Mouse (Mus musculus) small intestine, adult 2 months (tissue): ENCODE measurements around the gene Gm4969. TPM values are rescaled to one million over a fixed set of nuclear protein-coding genes. Genes with fewer than 3 reads are reported as not detected.
"Not testable (repeated sequence)": the region's sequence is repeated elsewhere in the genome, so short reads cannot be mapped to it uniquely, and the experiment has no call there.

Experiments
- H3K27ac ChIP-seq: fragments of 200-500 bp; 2 replicates; pipeline ENCODE4 v1.5.1; 2012; ENCODE audit warnings: low read depth, low read length, control low read depth, inconsistent platforms; ENCODE audit not compliant: insufficient read depth
- H3K27me3 ChIP-seq: fragments of 200-500 bp; 2 replicates; pipeline ENCODE4 v1.6.1; 2012; ENCODE audit warnings: mild to moderate bottlenecking, moderate library complexity, low read length, inconsistent platforms; ENCODE audit not compliant: control insufficient read depth, insufficient read depth
- H3K36me3 ChIP-seq: fragments of 200-500 bp; 2 replicates; pipeline ENCODE4 v1.6.1; 2012; ENCODE audit warnings: mild to moderate bottlenecking, low read length, control low read depth, inconsistent platforms; ENCODE audit not compliant: control insufficient read depth, insufficient read depth
- H3K4me1 ChIP-seq: fragments of 200-500 bp; 2 replicates; pipeline ENCODE4 v1.6.1; 2012; ENCODE audit warnings: low read length, inconsistent platforms, mixed read lengths; ENCODE audit not compliant: control insufficient read depth, insufficient read depth, insufficient read length
- H3K4me3 ChIP-seq: fragments of 200-500 bp; 2 replicates; pipeline ENCODE4 v1.5.1; 2012; ENCODE audit warnings: low read depth, mild to moderate bottlenecking, control low read depth, inconsistent platforms, low read length, moderate library complexity
- CTCF ChIP-seq: fragments of 200-500 bp; IDR thresholded peaks from 2 replicates; pipeline ENCODE4 v1.5.1; 2012; ENCODE audit warnings: low read depth, mild to moderate bottlenecking, control low read depth, inconsistent platforms, low read length, moderate library complexity, mixed read lengths; ENCODE audit not compliant: insufficient replicate concordance, insufficient read length; ENCODE audit errors: extremely low read depth
- POLR2A ChIP-seq: fragments of 200-500 bp; IDR thresholded peaks from 2 replicates; pipeline ENCODE4 v1.6.1; 2012; ENCODE audit warnings: low read depth, mild to moderate bottlenecking, control low read depth, inconsistent platforms, low read length, moderate library complexity
- WGBS: fragments of 180-500 bp; shearing (Covaris S2); methylation state at CpG from one replicate; pipeline ENCODE4 v1.1.7; 2018; 5-methylcytosine and 5-hydroxymethylcytosine counted together
- polyA plus RNA-seq: library from polyadenylated mRNA; depleted of rRNA; stranded (reverse); fragments of >200 nt; gene quantifications from 2 replicates; pipeline ENCODE4 v1.2.3, GENCODE M21; 2012

Gene Gm4969
- polyA plus RNA-seq, 1 experiment, result not detected

DNA sequence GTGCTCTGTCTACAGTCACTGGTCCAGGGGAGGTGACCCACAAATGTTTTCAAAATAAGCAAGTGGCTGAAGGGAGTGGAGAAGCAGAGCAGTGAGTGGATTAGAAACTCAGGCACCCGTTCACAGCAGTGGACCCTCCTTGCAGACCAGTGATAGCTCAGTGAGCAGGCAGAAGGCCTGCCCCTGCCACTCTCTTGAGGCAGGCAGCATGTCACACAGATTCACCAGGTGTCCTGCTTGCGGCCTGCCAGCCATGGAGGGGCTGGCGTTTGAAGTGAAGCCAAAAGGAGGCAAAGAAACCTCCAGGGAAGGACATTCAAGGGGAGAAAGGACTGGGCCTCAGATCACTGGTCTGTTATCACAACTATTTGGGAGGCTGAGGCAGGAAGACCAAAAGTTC lies 39.4 kb downstream of the Gm4969 start:
- whole genome bisulfite sequencing, result 89% methylated on average over 3 of the region's 3 CpGs
- peaks cover 10% of the 10 kb centered on the region for H3K4me1 ChIP-seq
- no peak overlapping the region for H3K4me3 ChIP-seq
- no peak overlapping the region for H3K27ac ChIP-seq
- TF ChIP-seq CTCF (no peak), POLR2A (no peak)
- H3K27me3 ChIP-seq, result peaks cover 6% of the 10 kb centered on the region
- H3K36me3 ChIP-seq, result no peaks in the 10 kb centered on the region

DNA sequence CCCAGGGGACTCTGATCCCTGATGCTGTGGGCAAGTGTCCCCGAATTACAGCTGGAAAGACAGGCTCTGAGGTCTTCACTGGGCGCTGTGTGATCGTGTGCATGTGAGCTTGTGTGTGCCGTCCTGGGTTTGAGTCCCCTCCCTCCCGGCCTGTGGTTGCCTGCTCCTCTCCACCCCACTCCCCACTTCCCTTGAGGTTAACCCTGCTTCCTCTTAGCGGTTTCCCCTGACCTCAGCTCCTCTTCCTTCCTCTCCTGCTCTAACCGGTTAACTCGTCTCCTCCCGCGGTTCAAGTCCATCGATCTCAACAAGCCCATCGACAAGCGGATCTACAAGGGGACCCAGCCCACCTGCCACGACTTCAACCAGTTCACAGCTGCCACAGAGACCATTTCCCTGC lies 40.4 kb downstream of the Gm4969 start:
- 84% methylated on average over 14 of the region's 14 CpGs for WGBS
- TF ChIP-seq POLR2A, result no peak
- no peak for TF ChIP-seq CTCF
- Histone ChIP-seq H3K4me3 (no peak overlapping the region), H3K36me3 (no peaks in the 10 kb centered on the region), H3K27ac (no peak overlapping the region), H3K27me3 (peaks cover 6% of the 10 kb centered on the region), H3K4me1 (peaks cover 10% of the 10 kb centered on the region)

DNA sequence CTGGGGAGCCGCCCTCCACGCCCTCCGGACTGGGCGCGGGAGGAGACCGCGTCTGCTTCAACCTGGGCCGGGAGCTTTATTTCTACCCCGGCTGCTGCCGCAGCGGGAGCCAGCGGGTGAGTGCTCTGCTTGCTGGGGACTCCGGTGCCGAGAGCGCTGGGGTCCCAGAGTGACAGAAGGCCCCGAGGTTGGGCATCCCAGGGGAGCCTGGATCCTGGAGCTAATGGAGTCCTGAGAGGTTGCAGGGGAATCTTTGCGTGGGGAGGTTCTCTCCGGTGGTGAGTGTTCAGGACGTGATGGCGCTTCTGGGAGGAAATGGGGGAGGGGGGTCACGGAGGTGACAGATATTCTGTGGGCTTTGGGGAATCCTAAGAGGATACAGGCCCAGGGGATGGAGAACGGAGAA lies 41.6 kb downstream of the Gm4969 start:
- H3K27me3 ChIP-seq, result peaks cover 6% of the 10 kb centered on the region; the same call in 1 of the 2 replicates
- H3K4me3 ChIP-seq, result peak overlapping the region; percentile 62
- 5% methylated on average over 22 of the region's 22 CpGs for WGBS
- H3K4me1 ChIP-seq, result peaks cover 10% of the 10 kb centered on the region
- H3K27ac ChIP-seq, result no peak overlapping the region
- no peak for TF ChIP-seq CTCF
- no peak for TF ChIP-seq POLR2A
- no peaks in the 10 kb centered on the region for H3K36me3 ChIP-seq

DNA sequence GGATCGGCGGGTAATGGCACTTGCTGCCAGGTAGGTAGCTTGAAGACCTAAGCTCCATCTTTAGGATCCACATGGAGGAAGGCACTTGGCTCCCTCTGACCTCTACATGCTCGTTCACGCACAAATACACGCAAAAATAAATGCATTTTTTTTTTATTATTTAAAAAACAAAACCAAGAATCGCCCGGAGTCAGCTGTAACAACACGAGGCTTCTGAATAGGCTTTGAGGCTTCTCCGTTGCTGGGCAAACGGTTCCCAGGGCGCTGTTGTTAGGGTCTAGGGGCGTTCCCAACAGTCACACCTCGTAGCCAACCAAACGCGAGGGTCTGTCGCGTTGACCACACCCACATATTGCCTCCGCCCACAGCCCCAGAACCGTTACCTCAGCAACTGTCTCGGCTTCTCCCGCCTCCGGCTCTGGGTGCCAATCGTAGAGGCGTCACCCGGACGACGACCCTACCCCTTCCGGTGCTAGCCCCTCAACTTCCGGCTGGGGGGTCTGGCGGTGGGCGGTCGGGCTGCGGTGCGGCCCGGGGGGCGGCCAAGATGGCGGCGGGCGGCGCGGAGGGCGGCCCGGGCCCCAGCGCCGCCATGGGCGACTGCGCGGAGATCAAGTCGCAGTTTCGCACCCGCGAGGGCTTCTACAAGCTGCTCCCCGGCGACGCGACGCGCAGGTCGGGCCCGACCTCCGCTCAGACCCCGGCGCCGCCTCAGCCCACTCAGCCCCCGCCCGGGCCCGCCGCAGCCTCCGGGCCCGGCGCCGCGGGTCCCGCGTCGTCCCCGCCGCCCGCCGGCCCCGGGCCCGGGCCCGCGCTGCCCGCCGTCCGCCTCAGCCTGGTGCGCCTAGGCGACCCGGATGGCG lies 42.2 kb downstream of the Gm4969 start, which contains the start of gene Dmwd:
Gene Dmwd (plus strand): TSS at position 505 of the 863 bp plus-strand sequence.
- H3K36me3 ChIP-seq, result no peaks in the 10 kb centered on the region
- under 1% methylated on average over 84 of the region's 91 CpGs for WGBS
- no peak within 1 kb of the TSS for H3K27ac ChIP-seq
- H3K4me3 ChIP-seq, result peak within 1 kb of the TSS; percentile 62
- peaks cover 6% of the 10 kb centered on the region; the same call in 1 of the 2 replicates for H3K27me3 ChIP-seq
- TF ChIP-seq CTCF (no peak), POLR2A (no peak)
- H3K4me1 ChIP-seq, result peaks cover 10% of the 10 kb centered on the region

DNA sequence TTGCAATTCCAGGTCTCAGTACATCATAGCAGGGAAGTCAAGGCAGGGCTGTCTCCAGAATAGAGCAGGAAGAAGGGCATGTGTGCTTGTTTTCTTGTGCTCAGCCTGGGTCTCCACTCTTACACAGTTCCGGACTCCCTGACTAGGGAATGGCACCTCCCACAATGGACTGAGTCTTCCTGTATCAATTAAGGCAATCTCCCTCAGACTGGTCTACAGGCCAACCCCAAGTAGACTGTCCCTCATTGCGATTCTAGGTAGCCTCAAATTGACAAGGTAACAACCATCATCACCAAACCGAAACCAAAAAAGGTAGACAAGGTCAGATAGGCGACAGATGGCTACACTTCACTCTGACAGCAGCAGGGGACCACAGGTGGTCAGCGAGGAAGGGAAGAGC lies 42.9 kb downstream of the Gm4969 start:
- peak overlapping the region; percentile 62 for H3K4me3 ChIP-seq
- TF ChIP-seq POLR2A (no peak), CTCF (no peak)
- 36% methylated on average over 5 of the region's 5 CpGs for WGBS

DNA sequence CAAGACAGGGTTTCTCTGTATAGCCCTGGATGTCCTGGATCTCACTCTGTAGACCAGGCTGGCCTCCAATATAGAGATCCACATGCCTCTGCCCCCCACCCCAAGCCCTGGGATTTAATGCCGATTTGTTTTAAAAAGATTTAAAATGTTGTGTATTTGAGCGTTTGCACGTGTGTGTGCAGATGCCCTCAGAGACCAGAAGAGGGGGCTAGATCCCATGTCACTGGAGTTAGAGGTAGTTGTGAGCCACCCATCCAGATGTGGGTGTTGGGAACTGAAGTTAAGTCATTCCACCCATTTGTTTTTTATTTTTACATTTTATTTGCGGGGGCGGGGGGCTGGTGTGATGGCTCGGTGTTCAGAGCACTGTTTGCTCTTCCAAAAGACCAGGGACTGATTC lies 43.7 kb downstream of the Gm4969 start:
- Histone ChIP-seq H3K4me1 (peaks cover 10% of the 10 kb centered on the region), H3K4me3 (no peak overlapping the region), H3K27me3 (peaks cover 6% of the 10 kb centered on the region; the same call in 1 of the 2 replicates), H3K36me3 (no peaks in the 10 kb centered on the region), H3K27ac (no peak overlapping the region)
- TF ChIP-seq CTCF (no peak), POLR2A (no peak)
- 92% methylated on average over 6 of the region's 6 CpGs for WGBS

More for the DNA sequence above, 42.9 kb downstream of the Gm4969 start:
- Histone ChIP-seq H3K27ac (no peak overlapping the region), H3K27me3 (peaks cover 6% of the 10 kb centered on the region; the same call in 1 of the 2 replicates), H3K36me3 (no peaks in the 10 kb centered on the region), H3K4me1 (peaks cover 10% of the 10 kb centered on the region)

DNA sequence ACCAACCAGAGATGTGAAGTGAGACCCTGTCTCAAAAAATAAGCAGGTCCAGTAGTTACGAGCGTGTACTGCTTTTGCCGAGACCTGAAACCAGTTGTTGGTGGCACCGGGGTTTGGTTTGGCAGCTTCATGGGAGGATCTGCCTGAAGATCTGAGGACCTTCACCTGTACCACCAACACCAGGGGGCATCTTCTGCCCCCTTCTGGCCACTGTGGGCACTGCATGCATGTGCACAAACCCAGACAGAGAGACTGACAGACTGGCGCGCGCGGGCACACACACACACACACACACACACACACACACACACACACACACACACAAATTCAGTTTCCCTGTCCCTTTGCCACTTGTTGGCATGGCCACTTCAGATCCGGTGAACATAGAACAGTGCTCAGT lies 44.7 kb downstream of the Gm4969 start:
- H3K27ac ChIP-seq, result no peak overlapping the region
- H3K4me3 ChIP-seq, result no peak overlapping the region
- peaks cover 10% of the 10 kb centered on the region for H3K4me1 ChIP-seq
- 78% methylated on average over 9 of the region's 9 CpGs for whole genome bisulfite sequencing
- peak; percentile 48; the same call in 1 of the 2 replicates for TF ChIP-seq CTCF
- TF ChIP-seq POLR2A, result no peak
- H3K27me3 ChIP-seq, result peaks cover 6% of the 10 kb centered on the region; the same call in 1 of the 2 replicates
- no peaks in the 10 kb centered on the region for H3K36me3 ChIP-seq

DNA sequence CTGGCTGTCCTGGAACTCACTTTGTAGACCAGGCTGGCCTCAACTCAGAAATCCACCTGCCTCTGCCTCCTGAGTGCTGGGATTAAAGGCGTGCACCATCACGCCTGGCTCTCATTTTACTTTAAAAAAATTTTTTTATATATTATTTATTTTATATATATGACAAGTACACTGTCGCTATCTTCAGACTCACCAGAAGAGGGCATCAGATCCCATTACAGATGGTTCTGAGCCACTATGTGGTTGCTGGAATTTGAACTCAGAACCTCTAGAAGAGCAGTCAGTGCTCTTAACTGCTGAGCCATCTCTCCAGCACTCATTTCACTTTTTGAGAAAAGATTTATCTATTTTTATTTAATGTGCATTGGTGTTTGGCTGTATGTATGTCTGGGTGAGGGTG lies 47.1 kb downstream of the Gm4969 start:
- not testable (repeated sequence) for H3K36me3 ChIP-seq, H3K4me1 ChIP-seq, H3K27ac ChIP-seq, H3K4me3 ChIP-seq
- H3K27me3 ChIP-seq, result peaks cover 12% of the 10 kb centered on the region
- WGBS, result 42% methylated on average over 3 of the region's 3 CpGs
